8 mouse cellular contexts compared by ENCODE assay signal in the genomic region with DNA sequence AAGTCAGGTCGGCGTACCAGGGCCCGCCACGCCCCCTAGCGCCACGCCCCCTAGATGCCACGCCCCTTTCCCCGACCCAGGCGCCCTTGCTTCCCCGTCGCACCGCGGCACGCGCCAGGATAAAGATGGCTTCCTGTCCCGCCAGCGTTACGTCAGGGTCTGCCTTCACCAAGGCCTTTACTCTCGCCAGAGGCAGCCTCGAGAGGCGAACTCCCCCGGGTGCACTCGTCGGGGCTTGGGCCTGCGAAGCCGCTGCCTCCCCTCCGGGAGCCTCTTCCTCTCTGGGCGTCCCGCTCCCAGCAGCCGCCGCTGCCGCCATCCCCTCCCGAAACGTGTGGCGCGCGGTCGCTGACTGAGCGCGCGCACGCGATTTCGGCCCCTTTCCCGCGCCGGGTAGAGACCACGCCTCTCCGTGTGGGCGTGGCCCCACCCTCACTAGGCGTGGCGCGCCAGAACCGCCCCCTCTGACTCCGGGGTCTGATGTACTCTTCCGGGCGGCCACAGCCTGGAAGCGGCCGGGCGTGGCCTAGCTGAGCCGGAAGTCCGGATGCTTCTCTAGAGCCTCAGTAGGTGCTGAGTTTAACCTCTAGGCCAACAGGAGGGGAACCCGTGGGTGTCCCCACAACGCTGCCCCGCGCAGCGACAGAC. TPM values are rescaled to one million over a fixed set of nuclear protein-coding genes. Genes with fewer than 3 reads are reported as not detected.
DNase-seq lines count a peak whose midpoint lies in the region; ATAC-seq and TF ChIP-seq lines count a peak whose summit lies in the region.

No protein-coding gene starts in this region.

- in situ Hi-C loops in ES-E14 (cut with MboI; ENCODE audit: low sequenced_read_pairs in 2 of 2, unreplicated experiment in 2 of 2), result no loop called here

- H3K9me3 ChIP-seq in ES-E14 (ENCODE audit: control insufficient read depth, insufficient read depth, low read depth, low read length), result no peaks in the 10 kb centered on the region
- H3K9me3 ChIP-seq in forebrain, embryonic 16.5 days (ENCODE audit: control insufficient read depth, low read length), result no peaks in the 10 kb centered on the region
- no peaks in the 10 kb centered on the region for H3K9me3 ChIP-seq in lung, embryonic 15.5 days

- under 1% methylated on average over 65 of the region's 67 CpGs for WGBS in forebrain, embryonic 16.5 days
- WGBS in lung, embryonic 15.5 days, result under 1% methylated on average over 67 of the region's 67 CpGs

- H3K4me2 ChIP-seq in forebrain, embryonic 16.5 days (ENCODE audit: low read length), result peak overlapping the region; percentile 79
- H3K4me2 ChIP-seq in lung, embryonic 15.5 days, result peak overlapping the region; percentile 61

- H3K27me3 ChIP-seq in forebrain, embryonic 16.5 days (replicated peaks; ENCODE audit: control insufficient read depth, insufficient read depth, low read length), result no peaks in the 10 kb centered on the region
- H3K27me3 ChIP-seq in lung, embryonic 15.5 days, result no peaks in the 10 kb centered on the region

- peak overlapping the region; percentile 97 for H3K9ac ChIP-seq in ES-E14 (ENCODE audit: insufficient read depth, low read depth, low read length, poor library complexity, severe bottlenecking)
- peak overlapping the region; percentile 89 for H3K9ac ChIP-seq in forebrain, embryonic 16.5 days (replicated peaks; ENCODE audit: low read depth, low read length)
- H3K9ac ChIP-seq in lung, embryonic 15.5 days, result peak overlapping the region; percentile 63

- H3K27ac ChIP-seq in ES-E14 (ENCODE audit: insufficient read depth, low read depth, low read length, poor library complexity, severe bottlenecking), result peak overlapping the region; percentile 89
- H3K27ac ChIP-seq in forebrain, embryonic 16.5 days (ENCODE audit: low read length), result peak overlapping the region; percentile 91
- H3K27ac ChIP-seq in lung, embryonic 15.5 days, result peak overlapping the region; percentile 94

- DNase-seq in ES-E14 (ENCODE audit: low read depth, low spot score), result peak; percentile 87
- DNase-seq in cerebellum, adult 11-12 months, result peak; percentile 91
- peak; percentile 98 for DNase-seq in heart, postnatal 4 days
- DNase-seq in layer of hippocampus, adult 8-10 months (ENCODE audit: low spot score in 2 of 2), result peak; percentile 87 to 90
- peak; percentile 90 for DNase-seq in ovary, adult 18-20 months (ENCODE audit: low spot score)
- peak; percentile 98 for DNase-seq in thymus, postnatal 0 days (ENCODE audit: low spot score)

- H3K4me3 ChIP-seq in ES-E14 (ENCODE audit: insufficient read depth in 1 of 2, low read depth in 1 of 2, low read length in 2 of 2, poor library complexity in 1 of 2, severe bottlenecking in 1 of 2), result peak overlapping the region; percentile 76
- H3K4me3 ChIP-seq in forebrain, embryonic 16.5 days (replicated peaks; ENCODE audit: low read length), result peak overlapping the region; percentile 83
- peak overlapping the region; percentile 60 for H3K4me3 ChIP-seq in lung, embryonic 15.5 days

- peak; percentile 98 for ATAC-seq in forebrain, embryonic 16.5 days
- peak; percentile 99 for ATAC-seq in lung, embryonic 15.5 days (ENCODE audit: borderline replicate concordance, extremely low read depth, low FRiP score, low TSS enrichment)

- peaks cover 4% of the 10 kb centered on the region for H3K36me3 ChIP-seq in ES-E14 (ENCODE audit: control insufficient read depth, insufficient read depth, low read length, poor library complexity, severe bottlenecking)
- 0 out of 2 replicates have a peak, but pooled peaks cover 2% of the 10 kb centered on the region for H3K36me3 ChIP-seq in forebrain, embryonic 16.5 days (ENCODE audit: control insufficient read depth, insufficient read depth)
- H3K36me3 ChIP-seq in lung, embryonic 15.5 days, result peaks cover 12% of the 10 kb centered on the region; the same call in 1 of the 2 replicates

- H3K4me1 ChIP-seq in ES-E14 (ENCODE audit: control insufficient read depth in 2 of 2, insufficient read depth in 2 of 2, low read length in 2 of 2, poor library complexity in 1 of 2), result peaks cover 0 to 5% of the 10 kb centered on the region in 2 experiments; a peak in 1 of 4 replicates
- peaks cover 6% of the 10 kb centered on the region; the same call in 1 of the 2 replicates for H3K4me1 ChIP-seq in forebrain, embryonic 16.5 days (replicated peaks; ENCODE audit: control insufficient read depth, insufficient read depth, low read length)
- peaks cover 14% of the 10 kb centered on the region for H3K4me1 ChIP-seq in lung, embryonic 15.5 days

TF ChIP-seq in ES-E14, 5 proteins besides CTCF, POLR2A, EP300 and RAD21:
- TF ChIP-seq ZC3H11A (IDR thresholded peaks at IDR 0.05; ENCODE audit: borderline replicate concordance, low read depth, low read length) (0 out of 2 replicates have a peak, but pooled peaks have one; percentile 0), ZNF384 (IDR thresholded peaks at IDR 0.05; ENCODE audit: low read depth, low read length) (no peak), CHD2 (IDR thresholded peaks at IDR 0.05; ENCODE audit: low read depth, low read length) (peak; percentile 36; the same call in 1 of the 2 replicates), MAFK (IDR thresholded peaks at IDR 0.05; ENCODE audit: insufficient read depth, low read depth, low read length) (no peak), HCFC1 (IDR thresholded peaks at IDR 0.05; ENCODE audit: borderline replicate concordance, insufficient read depth, low read length) (peak; percentile 49; the same call in 1 of the 2 replicates)

RNA-seq across cellular contexts. Expression of gene Pole4, which starts 52.5 kb away (rescaled TPM):
- total RNA-seq in ES-E14 (2012; rRNA removed), result 83.0 and 103 TPM in 2 replicates
- polyA plus RNA-seq in forebrain, embryonic 16.5 days (2015; fragmentation: Nextera tagmentation; extraction: Ambion mirVana), result 107 and 121 TPM in 2 replicates
- total RNA-seq in heart, postnatal 4 days (2021), result 10 to 100 TPM; 47.0 to 47.2 TPM
- 10 to 100 TPM; 34.6 to 40.3 (median 37.5) TPM for total RNA-seq in layer of hippocampus, adult 8-10 months (2022)
- 110 and 113 TPM in 2 replicates for polyA plus RNA-seq in lung, embryonic 15.5 days (2015; fragmentation: Nextera tagmentation; extraction: Ambion mirVana)
- 146 and 155 TPM in 2 replicates for polyA plus RNA-seq in thymus, postnatal 0 days (2015; fragmentation: Nextera tagmentation; extraction: Ambion mirVana)

Comparison
In these comparisons a context has a peak if more than half of its experiments do, and no peak if none do; other contexts are left out.
1. Peak in every context shown above with its lines: DNase-seq, ATAC-seq, H3K4me3 ChIP-seq and H3K27ac ChIP-seq.